Mouse (Mus musculus): ENCODE measurements at regions not wholly inside any gene's neighbourhood (a gene's known extent, or its start where the extent isn't known, plus 50 kb on each side); places are given as distances from the start of the nearest gene placed in this dataset.

- H3K4me2 ChIP-seq (ENCODE audit: low read depth, low read length) = no peak overlapping the region
- no peak overlapping the region for H3K9ac ChIP-seq (replicated peaks; ENCODE audit: low read length)
- H3K4me3 ChIP-seq (ENCODE audit: low read depth, low read length) = no peak overlapping the region
- no peaks in the 10 kb centered on the region for H3K27me3 ChIP-seq (ENCODE audit: control insufficient read depth, insufficient read depth, low read length)
- DNase-seq (ENCODE audit: low spot score) = no peak
- no peaks in the 10 kb centered on the region for H3K4me1 ChIP-seq (ENCODE audit: control insufficient read depth, insufficient read depth, low read length)
- no peak overlapping the region for H3K27ac ChIP-seq (replicated peaks; ENCODE audit: low read depth, low read length)
- H3K36me3 ChIP-seq (replicated peaks; ENCODE audit: control insufficient read depth, insufficient read depth, low read depth, low read length) = no peaks in the 10 kb centered on the region
- ATAC-seq (replicated peaks; ENCODE audit: insufficient number of reproducible peaks, low FRiP score, low TSS enrichment, low read depth) = no peak
- H3K9me3 ChIP-seq (replicated peaks; ENCODE audit: control insufficient read depth, low read length) = no peaks in the 10 kb centered on the region
- 74% methylated on average over 11 of the region's 11 CpGs for WGBS
Observed at GRCm38 (mm10) chr16:63104938-63105714, 251.0 kb downstream of the Pros1 start.

GRCm38 (mm10) chr16:63116456-63116855 is 262.3 kb downstream of the Pros1 start:
- no peak for DNase-seq (ENCODE audit: low spot score)
- Histone ChIP-seq H3K27ac (replicated peaks; ENCODE audit: low read depth, low read length) (no peak overlapping the region), H3K27me3 (ENCODE audit: control insufficient read depth, insufficient read depth, low read length) (no peaks in the 10 kb centered on the region), H3K4me3 (ENCODE audit: low read depth, low read length) (no peak overlapping the region), H3K4me1 (ENCODE audit: control insufficient read depth, insufficient read depth, low read length) (no peaks in the 10 kb centered on the region), H3K9me3 (replicated peaks; ENCODE audit: control insufficient read depth, low read length) (no peaks in the 10 kb centered on the region), H3K4me2 (ENCODE audit: low read depth, low read length) (no peak overlapping the region), H3K36me3 (replicated peaks; ENCODE audit: control insufficient read depth, insufficient read depth, low read depth, low read length) (no peaks in the 10 kb centered on the region), H3K9ac (replicated peaks; ENCODE audit: low read length) (no peak overlapping the region)
- 95% methylated on average over 2 of the region's 2 CpGs for WGBS
- ATAC-seq (replicated peaks; ENCODE audit: insufficient number of reproducible peaks, low FRiP score, low TSS enrichment, low read depth) = no peak

DNA sequence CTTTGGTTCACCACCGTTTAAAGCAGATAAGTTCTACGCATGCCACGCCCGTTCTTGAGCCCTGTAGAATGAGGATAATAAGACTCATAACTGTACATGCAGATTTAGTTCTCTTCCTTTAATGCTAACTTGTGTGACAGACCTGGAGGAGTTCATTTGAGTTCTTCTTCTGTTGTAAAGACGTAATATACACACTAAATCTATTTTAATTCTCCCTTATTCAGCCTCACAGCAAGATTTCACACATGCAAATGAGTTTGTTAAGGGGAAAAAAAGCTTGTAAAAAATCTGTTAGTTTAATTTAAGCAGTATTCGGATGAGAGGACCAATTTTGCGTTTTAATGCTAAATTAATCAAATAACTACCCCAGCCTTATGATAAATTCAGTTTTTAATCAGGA is 264.6 kb downstream of the Pros1 start:
- no peaks in the 10 kb centered on the region for H3K9me3 ChIP-seq (replicated peaks; ENCODE audit: control insufficient read depth, low read length)
- no peak overlapping the region for H3K4me3 ChIP-seq (ENCODE audit: low read depth, low read length)
- no peak overlapping the region for H3K9ac ChIP-seq (replicated peaks; ENCODE audit: low read length)
- no peak overlapping the region for H3K4me2 ChIP-seq (ENCODE audit: low read depth, low read length)
- WGBS = 80% methylated on average over 7 of the region's 7 CpGs
- no peak for ATAC-seq (replicated peaks; ENCODE audit: insufficient number of reproducible peaks, low FRiP score, low TSS enrichment, low read depth)
- DNase-seq (ENCODE audit: low spot score) = no peak
- no peaks in the 10 kb centered on the region for H3K4me1 ChIP-seq (ENCODE audit: control insufficient read depth, insufficient read depth, low read length)
- no peaks in the 10 kb centered on the region for H3K36me3 ChIP-seq (replicated peaks; ENCODE audit: control insufficient read depth, insufficient read depth, low read depth, low read length)
- H3K27me3 ChIP-seq (ENCODE audit: control insufficient read depth, insufficient read depth, low read length) = no peaks in the 10 kb centered on the region
- no peak overlapping the region for H3K27ac ChIP-seq (replicated peaks; ENCODE audit: low read depth, low read length)

GRCm38 (mm10) chr16:63143851-63144250 is 289.7 kb downstream of the Pros1 start:
- Histone ChIP-seq H3K27me3 (ENCODE audit: control insufficient read depth, insufficient read depth, low read length) (no peaks in the 10 kb centered on the region), H3K4me3 (ENCODE audit: low read depth, low read length) (no peak overlapping the region), H3K9ac (replicated peaks; ENCODE audit: low read length) (no peak overlapping the region), H3K9me3 (replicated peaks; ENCODE audit: control insufficient read depth, low read length) (no peaks in the 10 kb centered on the region), H3K4me1 (ENCODE audit: control insufficient read depth, insufficient read depth, low read length) (no peaks in the 10 kb centered on the region), H3K27ac (replicated peaks; ENCODE audit: low read depth, low read length) (no peak overlapping the region), H3K4me2 (ENCODE audit: low read depth, low read length) (no peak overlapping the region), H3K36me3 (replicated peaks; ENCODE audit: control insufficient read depth, insufficient read depth, low read depth, low read length) (no peaks in the 10 kb centered on the region)
- WGBS = 89% methylated on average over 3 of the region's 3 CpGs
- DNase-seq (ENCODE audit: low spot score) (no peak), ATAC-seq (replicated peaks; ENCODE audit: insufficient number of reproducible peaks, low FRiP score, low TSS enrichment, low read depth) (no peak)

DNA sequence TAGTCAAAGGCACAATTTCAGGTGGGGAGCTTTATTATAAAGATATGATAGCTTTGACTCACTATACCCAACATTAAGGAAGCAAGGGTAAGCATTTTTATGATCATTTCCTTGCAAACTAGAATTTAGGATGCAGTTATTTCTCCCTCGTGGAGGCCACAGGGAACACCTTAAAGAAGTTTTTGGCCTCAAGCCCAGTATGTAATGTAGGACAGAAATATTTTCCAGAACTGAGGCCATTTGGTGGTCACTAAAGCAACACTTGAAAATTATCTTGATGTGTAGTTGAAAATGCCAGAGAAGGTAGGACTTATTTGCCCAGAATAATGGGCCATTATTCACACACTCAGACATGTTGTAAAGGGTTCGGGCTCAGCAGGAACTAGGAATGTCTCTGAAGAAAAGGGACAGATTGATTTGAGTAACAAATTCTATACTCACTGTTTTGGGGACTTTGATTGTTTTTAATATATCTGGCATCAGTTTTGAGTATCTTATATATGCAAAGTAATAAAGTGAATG is 301.3 kb downstream of the Pros1 start:
- Histone ChIP-seq H3K4me3 (ENCODE audit: low read depth, low read length) (no peak overlapping the region), H3K27ac (replicated peaks; ENCODE audit: low read depth, low read length) (no peak overlapping the region), H3K36me3 (replicated peaks; ENCODE audit: control insufficient read depth, insufficient read depth, low read depth, low read length) (no peaks in the 10 kb centered on the region), H3K27me3 (ENCODE audit: control insufficient read depth, insufficient read depth, low read length) (no peaks in the 10 kb centered on the region), H3K4me2 (ENCODE audit: low read depth, low read length) (no peak overlapping the region), H3K9me3 (replicated peaks; ENCODE audit: control insufficient read depth, low read length) (no peaks in the 10 kb centered on the region), H3K9ac (replicated peaks; ENCODE audit: low read length) (no peak overlapping the region), H3K4me1 (ENCODE audit: control insufficient read depth, insufficient read depth, low read length) (no peaks in the 10 kb centered on the region)
- ATAC-seq (replicated peaks; ENCODE audit: insufficient number of reproducible peaks, low FRiP score, low TSS enrichment, low read depth) (no peak), DNase-seq (ENCODE audit: low spot score) (no peak)
- WGBS = 69% methylated on average over 2 of the region's 2 CpGs

DNA sequence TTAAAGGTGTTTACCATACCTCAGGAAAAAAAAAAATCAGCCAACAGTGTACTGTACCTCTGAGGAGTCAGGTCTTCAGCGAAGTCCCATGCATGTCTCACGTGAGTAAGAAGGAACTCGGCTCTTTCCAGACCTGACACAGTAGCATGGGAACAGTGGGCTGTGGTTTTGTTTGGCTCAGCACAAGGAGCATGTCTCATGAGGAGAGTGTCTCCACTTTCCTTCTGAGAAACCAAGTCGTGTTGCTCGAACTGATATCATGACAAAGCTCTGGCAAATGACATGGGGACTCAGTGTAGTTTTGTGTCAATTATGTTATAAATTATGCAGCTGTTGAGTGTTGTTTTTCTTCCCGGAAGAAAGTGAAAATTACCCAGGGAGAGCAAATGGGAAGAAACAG is 316.0 kb downstream of the Pros1 start:
- no peak for ATAC-seq (replicated peaks; ENCODE audit: insufficient number of reproducible peaks, low FRiP score, low TSS enrichment, low read depth)
- WGBS = 70% methylated on average over 6 of the region's 6 CpGs

DNA sequence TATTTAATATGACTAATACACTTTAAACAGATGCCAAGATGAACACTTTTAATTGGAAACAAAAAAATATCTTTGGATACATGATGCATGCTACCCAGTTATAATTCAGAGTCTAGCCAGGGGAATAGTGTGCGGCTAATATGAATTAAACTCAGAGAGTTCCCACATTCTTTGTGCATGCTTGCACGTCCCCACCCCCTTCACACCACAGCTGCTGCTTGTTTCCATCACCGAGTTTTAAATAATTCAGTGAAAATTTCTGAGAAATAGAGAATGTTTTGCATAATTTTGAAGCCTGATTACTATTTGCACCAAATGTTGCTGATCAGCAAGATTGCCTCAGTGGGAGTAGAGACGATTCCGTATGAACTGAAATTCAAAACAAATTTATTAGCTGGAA is 325.1 kb downstream of the Pros1 start:
- Histone ChIP-seq H3K27me3 (ENCODE audit: control insufficient read depth, insufficient read depth, low read length) (no peaks in the 10 kb centered on the region), H3K36me3 (replicated peaks; ENCODE audit: control insufficient read depth, insufficient read depth, low read depth, low read length) (no peaks in the 10 kb centered on the region), H3K9ac (replicated peaks; ENCODE audit: low read length) (no peak overlapping the region), H3K27ac (replicated peaks; ENCODE audit: low read depth, low read length) (no peak overlapping the region), H3K9me3 (replicated peaks; ENCODE audit: control insufficient read depth, low read length) (no peaks in the 10 kb centered on the region), H3K4me1 (ENCODE audit: control insufficient read depth, insufficient read depth, low read length) (no peaks in the 10 kb centered on the region), H3K4me2 (ENCODE audit: low read depth, low read length) (no peak overlapping the region), H3K4me3 (ENCODE audit: low read depth, low read length) (no peak overlapping the region)
- DNase-seq (ENCODE audit: low spot score) = no peak
- WGBS = 73% methylated on average over 5 of the region's 5 CpGs
- no peak for ATAC-seq (replicated peaks; ENCODE audit: insufficient number of reproducible peaks, low FRiP score, low TSS enrichment, low read depth)

More for the DNA sequence above, 316.0 kb downstream of the Pros1 start:
- Histone ChIP-seq H3K27me3 (ENCODE audit: control insufficient read depth, insufficient read depth, low read length) (no peaks in the 10 kb centered on the region), H3K4me3 (ENCODE audit: low read depth, low read length) (no peak overlapping the region), H3K4me2 (ENCODE audit: low read depth, low read length) (no peak overlapping the region), H3K36me3 (replicated peaks; ENCODE audit: control insufficient read depth, insufficient read depth, low read depth, low read length) (no peaks in the 10 kb centered on the region), H3K9me3 (replicated peaks; ENCODE audit: control insufficient read depth, low read length) (no peaks in the 10 kb centered on the region), H3K27ac (replicated peaks; ENCODE audit: low read depth, low read length) (no peak overlapping the region), H3K9ac (replicated peaks; ENCODE audit: low read length) (no peak overlapping the region), H3K4me1 (ENCODE audit: control insufficient read depth, insufficient read depth, low read length) (no peaks in the 10 kb centered on the region)
- DNase-seq (ENCODE audit: low spot score) = no peak

- Histone ChIP-seq H3K4me3 (ENCODE audit: low read depth, low read length) (no peak overlapping the region), H3K4me1 (ENCODE audit: control insufficient read depth, insufficient read depth, low read length) (no peaks in the 10 kb centered on the region), H3K27me3 (ENCODE audit: control insufficient read depth, insufficient read depth, low read length) (no peaks in the 10 kb centered on the region), H3K4me2 (ENCODE audit: low read depth, low read length) (no peak overlapping the region), H3K9ac (replicated peaks; ENCODE audit: low read length) (no peak overlapping the region), H3K9me3 (replicated peaks; ENCODE audit: control insufficient read depth, low read length) (no peaks in the 10 kb centered on the region), H3K36me3 (replicated peaks; ENCODE audit: control insufficient read depth, insufficient read depth, low read depth, low read length) (no peaks in the 10 kb centered on the region), H3K27ac (replicated peaks; ENCODE audit: low read depth, low read length) (no peak overlapping the region)
- ATAC-seq (replicated peaks; ENCODE audit: insufficient number of reproducible peaks, low FRiP score, low TSS enrichment, low read depth) (no peak), DNase-seq (ENCODE audit: low spot score) (no peak)
- 82% methylated on average over 6 of the region's 6 CpGs for WGBS
Observed at GRCm38 (mm10) chr16:63191181-63191580, 337.1 kb downstream of the Pros1 start.
